Mouse (Mus musculus): ENCODE measurements around the gene Uqcrfs1.

The Uqcrfs1 gene

DNA sequence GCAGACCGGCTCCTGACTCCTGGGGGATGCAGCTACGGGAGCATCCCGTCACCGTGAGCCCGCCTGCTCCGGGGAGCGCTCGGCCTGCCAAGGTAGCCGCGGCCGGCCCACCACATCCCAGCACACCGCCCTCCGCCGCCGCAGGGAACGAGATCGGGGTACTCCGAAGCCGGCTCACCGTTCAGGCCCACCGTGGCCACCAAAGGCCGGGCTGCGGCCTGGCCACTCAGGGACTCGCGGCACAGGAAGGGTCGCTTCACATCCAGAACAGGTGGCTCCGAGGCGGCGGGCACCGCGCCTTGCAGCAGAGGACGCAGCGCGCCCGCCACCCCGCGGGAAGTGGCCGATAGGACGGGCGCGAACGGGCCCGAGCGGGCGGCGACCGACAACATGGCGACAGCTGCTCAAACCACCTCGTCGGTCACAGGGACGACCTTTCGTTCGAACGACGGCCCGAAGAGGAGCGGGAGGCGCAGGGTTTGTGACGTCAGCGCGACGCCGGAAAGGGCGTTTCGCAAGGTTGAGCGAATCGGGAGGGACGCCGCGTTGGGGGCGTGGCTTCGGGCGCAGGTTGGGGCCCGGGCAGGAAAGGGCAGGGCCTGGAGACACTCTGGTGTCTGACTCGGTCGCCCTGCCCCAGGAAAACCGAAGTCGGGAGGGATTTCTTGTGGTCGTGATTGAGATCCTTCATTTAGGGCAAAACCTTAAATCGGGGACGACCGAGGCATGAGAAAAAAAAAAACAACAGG is at the start of gene Uqcrfs1:
Gene Uqcrfs1, minus strand, starts transcription at position 507 of the 749 bp plus-strand sequence.
- peak; percentile 97 for DNase-seq

DNA sequence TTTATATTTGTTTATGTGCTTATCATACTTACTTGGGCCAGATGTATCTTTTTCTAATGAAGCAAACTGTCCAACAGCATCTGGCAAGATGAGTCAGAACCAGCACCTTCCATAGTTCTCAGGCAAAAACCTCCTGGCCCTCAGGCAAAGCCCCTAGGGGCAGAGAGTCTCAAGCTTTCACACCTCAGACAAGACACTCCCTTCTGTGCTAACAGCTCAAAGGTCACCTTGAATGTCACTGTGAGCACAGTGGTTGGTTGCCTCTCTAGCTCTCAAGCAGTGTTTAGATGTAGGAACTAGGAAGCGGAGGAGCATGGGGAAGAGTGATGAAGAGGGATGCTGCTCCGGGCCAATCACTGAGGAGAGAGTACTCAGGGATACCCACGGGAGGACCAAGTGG is 40.6 kb upstream of the Uqcrfs1 start:
- DNase-seq = no peak

DNA sequence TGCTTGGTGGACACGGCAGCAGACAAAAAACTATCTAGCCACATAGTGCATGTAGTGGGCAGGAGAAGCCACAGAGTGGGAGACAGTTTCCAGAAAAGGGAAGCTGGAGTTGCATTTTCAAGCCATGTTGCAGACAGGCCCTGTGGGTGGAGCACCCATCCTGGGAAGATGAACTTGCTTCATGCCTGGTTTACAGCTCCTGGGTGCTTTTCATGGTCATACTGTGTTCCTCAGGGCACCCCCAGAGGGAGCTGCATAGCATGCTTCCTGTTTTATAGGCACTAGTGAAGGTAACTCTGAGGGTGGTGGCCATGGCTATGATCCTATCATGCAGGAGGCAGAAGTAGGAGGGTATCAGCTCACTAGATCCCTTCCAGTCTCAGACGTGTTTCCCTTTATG is 37.4 kb upstream of the Uqcrfs1 start:
- DNase-seq = no peak

- no peak for DNase-seq
Observed at GRCm38 (mm10) chr13:30578806-30579205, 33.6 kb upstream of the Uqcrfs1 start.

- DNase-seq = no peak
Observed at GRCm38 (mm10) chr13:30576819-30577218, 31.7 kb upstream of the Uqcrfs1 start.

DNA sequence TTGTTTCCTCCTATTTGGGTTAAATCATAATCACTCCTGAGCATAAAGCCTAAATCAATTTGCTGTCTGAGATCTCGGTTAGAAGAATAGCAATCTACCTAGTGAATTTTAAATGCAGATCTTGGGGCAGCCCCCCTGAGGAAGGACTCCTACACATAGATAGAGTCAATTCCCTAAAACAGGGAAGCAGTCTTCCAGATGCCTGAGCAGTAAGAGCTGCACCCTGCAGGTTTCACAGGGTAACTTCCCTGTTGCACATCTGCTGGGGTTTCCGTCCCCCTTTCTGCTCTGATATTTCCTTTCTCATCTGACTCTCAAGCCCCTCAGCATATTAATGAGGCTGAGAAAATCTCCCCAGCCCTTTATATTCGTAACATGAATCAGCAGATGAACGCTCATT is 27.8 kb upstream of the Uqcrfs1 start:
- DNase-seq = no peak

DNA sequence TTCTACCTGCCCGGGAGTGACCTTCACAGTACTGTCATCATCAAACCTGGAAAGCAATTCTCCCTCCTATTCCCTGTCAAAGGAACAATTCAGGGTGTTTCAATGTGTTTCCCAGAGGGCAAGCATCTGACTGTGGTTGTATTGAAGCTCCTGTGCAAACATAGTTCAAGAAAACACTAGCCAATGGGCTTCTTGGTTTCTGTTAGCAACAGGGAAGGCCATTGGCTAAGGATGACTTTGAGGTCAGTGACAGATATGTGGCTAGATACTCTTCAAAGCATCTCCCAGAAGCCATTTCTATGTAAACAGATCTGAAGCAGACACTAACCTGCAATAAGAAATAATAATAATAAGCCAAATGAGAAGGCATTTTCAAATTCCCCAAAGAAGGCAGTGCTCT is 25.0 kb upstream of the Uqcrfs1 start:
- no peak for DNase-seq

GRCm38 (mm10) chr13:30567571-30567970 is 22.4 kb upstream of the Uqcrfs1 start:
- no peak for DNase-seq

DNA sequence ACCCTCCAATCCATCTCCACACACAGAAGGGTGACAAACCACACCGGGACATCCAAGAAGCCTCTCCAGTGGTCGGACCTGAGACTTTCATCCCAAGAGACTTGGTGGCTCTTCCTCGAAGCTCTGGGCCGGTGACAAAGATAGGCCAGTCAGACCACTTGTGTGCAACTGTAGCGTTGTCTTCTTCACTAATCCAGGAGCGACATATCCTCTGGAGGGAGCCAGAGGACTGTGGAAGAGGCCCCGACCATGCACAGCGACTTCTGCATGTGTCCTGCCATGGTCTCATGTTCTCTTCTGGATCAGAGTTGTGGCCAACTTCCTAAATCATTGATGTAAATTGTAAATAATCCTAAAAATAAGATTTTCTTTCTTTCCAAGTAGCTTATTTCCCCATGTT is 21.6 kb upstream of the Uqcrfs1 start:
- DNase-seq = peak; percentile 48

DNA sequence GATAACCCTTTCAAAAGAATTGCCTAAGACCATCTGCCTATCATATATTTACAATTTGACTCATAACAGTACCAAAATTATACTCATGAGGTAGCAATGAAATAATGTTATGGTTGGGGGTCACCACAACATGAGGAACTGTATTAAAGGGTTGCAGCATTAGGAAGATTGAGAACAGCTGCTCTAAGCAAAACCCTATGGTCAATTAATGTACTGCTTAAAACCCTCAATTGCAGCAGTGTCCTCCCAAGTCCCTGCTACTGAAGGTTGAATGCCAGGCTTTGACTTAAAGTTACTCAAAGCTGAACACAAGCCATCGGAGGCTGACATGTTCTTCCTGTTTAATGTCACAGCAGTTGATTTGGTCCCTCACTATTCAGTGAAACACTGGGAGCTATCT is 15.4 kb upstream of the Uqcrfs1 start:
- DNase-seq = no peak

DNA sequence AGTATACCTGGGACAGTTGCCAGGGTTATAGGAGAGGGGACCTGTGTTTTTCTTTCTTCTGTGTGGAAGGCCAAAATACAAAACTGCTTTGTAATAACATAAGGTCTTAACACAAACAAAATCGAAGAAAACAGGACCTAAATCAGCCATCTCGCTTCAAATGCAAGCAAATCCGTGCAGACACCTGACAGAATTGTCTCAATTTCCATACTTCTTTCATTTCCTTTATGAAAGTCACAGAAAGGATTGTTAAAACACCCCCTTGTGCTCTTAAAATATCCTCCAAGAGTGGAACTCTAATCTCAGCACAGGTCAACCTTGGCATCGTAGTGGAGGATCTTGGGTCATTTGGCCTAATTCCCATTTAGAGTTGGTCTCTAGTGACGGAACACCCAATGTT is 14.9 kb upstream of the Uqcrfs1 start:
- DNase-seq = no peak

GRCm38 (mm10) chr13:30557751-30558150 is 12.6 kb upstream of the Uqcrfs1 start:
- no peak for DNase-seq

- DNase-seq = no peak
Observed at GRCm38 (mm10) chr13:30553051-30553587, 8.0 kb upstream of the Uqcrfs1 start.

DNA sequence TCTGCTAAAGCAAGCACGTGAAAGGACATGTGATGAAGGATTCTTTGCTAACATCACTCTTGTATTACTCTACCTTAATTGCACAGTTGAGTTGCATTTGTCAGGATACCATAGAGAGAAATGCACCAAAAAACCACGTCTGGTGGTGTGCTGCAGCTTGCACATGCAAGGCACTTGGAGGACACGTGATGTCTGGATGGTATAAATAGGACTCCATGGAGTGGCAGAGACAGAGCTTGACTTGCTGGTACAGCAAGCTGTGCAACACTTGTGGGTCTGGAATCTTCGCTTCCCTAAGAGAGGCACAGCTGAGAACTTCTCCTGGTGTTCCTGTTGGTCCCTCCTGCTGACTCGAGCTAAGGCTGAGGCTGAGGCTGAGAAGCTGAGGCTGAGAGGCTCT is 4.2 kb upstream of the Uqcrfs1 start:
- DNase-seq = no peak

DNA sequence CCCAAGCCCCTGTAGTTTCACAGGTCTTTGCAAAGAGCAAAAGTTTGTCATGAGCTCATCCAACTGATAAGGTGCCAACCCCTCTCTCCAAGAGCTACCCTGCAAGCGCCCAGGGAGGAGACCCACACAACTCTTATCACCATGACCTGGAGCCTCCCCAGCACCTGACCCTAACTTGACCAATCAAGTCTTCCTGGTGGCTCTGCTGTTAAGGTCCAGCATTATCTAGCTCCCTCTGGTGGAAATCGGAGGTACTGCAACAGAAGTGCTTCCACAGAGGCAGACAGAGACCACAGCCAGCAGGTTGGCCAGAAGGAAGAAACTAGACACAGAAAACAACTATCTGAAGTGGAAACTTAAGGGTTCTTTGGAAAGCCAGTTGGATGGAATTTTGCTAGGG is 3.7 kb upstream of the Uqcrfs1 start:
- peak; percentile 88 for DNase-seq

- peak; percentile 72 for DNase-seq
Observed at GRCm38 (mm10) chr13:30530761-30531160, 14.4 kb downstream of the Uqcrfs1 start.

- DNase-seq = peak; percentile 16
Observed at GRCm38 (mm10) chr13:30524961-30525360, 20.2 kb downstream of the Uqcrfs1 start.

DNA sequence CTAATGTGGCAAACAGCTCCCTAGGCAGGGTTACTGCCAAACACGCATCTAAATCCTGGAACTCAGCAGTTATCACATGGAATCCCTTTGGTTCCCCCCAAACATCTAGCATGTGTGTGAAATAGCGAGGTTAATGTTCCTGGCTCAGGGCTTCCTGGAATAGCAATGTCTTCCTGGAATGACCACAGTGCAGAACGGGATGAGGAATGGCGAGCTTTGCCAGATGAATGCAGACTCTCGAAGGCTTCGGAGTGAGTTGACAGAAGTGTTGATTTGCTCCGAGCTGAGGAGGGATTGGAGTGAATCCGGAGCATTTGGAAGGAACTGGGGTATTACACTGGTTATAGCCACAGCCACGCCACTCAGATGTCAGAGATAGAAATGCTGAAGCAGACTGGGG is 21.2 kb downstream of the Uqcrfs1 start:
- DNase-seq = no peak

DNA sequence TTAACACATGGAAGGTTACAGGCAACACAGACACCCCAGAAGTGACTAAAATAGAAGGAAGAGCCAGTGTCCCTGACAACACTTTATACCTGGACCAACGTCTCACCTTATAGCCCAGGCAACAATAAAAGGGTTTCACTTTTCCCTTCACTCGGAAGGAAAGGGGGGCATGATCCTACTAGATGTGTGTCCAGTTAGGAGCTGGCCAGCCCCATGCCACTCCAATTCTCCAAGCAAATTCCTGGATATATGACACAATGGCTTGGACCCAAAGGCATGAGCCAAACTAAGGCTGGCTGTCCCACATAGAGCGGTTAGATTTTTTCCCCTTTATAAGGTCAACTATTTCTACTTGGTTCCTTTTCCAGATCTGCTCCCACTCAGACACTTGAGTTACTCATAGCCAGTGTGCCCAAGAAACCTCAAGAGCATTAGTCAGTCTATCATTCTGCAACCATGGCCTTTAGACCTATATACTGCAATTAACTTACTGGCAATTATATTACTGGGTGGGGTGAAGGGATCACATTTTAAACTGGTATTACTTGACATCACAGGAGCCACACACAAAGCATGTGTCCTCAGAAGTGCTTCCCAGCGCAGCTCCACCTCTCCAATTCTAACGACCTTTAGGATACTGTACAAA is 21.8 kb downstream of the Uqcrfs1 start:
- DNase-seq = no peak

DNA sequence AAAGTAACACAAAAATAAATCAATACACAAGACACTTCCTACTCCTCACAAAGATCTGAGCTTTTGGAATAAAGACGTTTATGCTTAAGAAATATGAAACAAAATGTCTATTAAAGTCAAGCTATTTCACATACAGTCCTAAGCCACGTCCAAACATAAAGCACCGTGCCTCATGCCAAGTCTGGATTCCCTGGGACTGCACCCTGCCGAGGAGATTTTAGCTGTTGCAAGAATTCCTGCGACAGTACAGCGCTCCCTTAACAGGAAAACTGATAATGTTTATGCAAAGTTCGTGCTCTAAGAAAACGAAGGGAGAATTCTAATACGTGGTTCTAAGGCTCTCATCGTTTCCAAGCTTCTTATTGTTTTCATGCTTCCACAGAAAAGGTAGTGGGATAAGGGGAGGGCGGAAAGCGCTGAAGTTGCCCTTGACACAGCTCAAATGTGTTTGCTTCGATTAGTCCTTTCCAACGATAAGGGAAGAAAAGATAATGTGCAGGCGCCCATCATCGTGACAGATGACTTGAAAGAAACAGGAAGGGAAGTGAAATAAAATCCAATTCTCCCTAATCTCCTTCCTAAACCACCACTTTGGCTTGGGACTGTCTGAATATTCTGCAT is 23.8 kb downstream of the Uqcrfs1 start:
- no peak for DNase-seq

- no peak for DNase-seq
Observed at GRCm38 (mm10) chr13:30518191-30518590, 27.0 kb downstream of the Uqcrfs1 start.

DNA sequence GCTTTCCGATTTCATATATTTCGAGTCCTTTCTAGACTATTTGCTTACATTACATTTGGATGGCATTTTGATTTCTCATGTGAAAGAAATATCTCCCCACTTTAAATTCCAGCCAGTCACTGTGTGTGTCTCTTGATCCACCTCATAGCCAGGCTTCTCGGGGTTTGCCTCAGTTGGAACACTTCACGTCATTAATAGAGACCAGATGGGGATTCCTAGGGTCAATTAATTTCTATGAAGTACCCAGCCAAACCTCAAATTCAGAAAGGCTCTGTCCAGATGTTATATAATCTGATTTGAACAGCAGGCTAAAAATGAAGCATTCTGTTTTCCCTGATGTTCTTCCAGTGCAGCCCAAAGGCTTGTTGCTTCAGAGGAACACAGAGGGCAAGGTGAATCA is 37.5 kb downstream of the Uqcrfs1 start:
- no peak for DNase-seq

GRCm38 (mm10) chr13:30501860-30502395 is 43.2 kb downstream of the Uqcrfs1 start:
- peak; percentile 17 for DNase-seq

All from kidney, postnatal 14 days (tissue).